Mouse (Mus musculus): ENCODE data around the gene Zdhhc7. TPM values are rescaled to one million over a fixed set of nuclear protein-coding genes. Genes with fewer than 3 reads are reported as not detected.
A peak's percentile ranks its signal among the peaks of the same experiment; 100 is the strongest.

The Zdhhc7 gene
- polyA plus RNA-seq, 1 experiment from 2014 or later: 28.3 TPM

GRCm38 (mm10) chr8:120083261-120083660 lies 18.0 kb downstream of the Zdhhc7 start:
- no peak for DNase-seq (ENCODE audit: extremely low spot score, low spot score)
- Histone ChIP-seq H3K27me3 (ENCODE audit: poor library complexity, severe bottlenecking) (no peaks in the 10 kb centered on the region), H3K36me3 (replicated peaks) (peaks cover 72% of the 10 kb centered on the region), H3K27ac (no peak overlapping the region), H3K4me3 (no peak overlapping the region), H3K4me1 (peaks cover under 1% of the 10 kb centered on the region; the same call in 1 of the 2 replicates), H3K9me3 (no peaks in the 10 kb centered on the region)
- 93% methylated on average over 8 of the region's 8 CpGs for WGBS

- 74% methylated on average over 5 of the region's 5 CpGs for WGBS
These were observed 21.9 kb downstream of the Zdhhc7 start for GRCm38 (mm10) chr8:120079361-120079760.

GRCm38 (mm10) chr8:120078080-120078479 lies 23.2 kb downstream of the Zdhhc7 start:
- Histone ChIP-seq H3K4me1 (peaks cover 15% of the 10 kb centered on the region), H3K4me3 (no peak overlapping the region), H3K9me3 (no peaks in the 10 kb centered on the region), H3K36me3 (replicated peaks) (peaks cover 25% of the 10 kb centered on the region), H3K27me3 (ENCODE audit: poor library complexity, severe bottlenecking) (peaks cover 7% of the 10 kb centered on the region), H3K27ac (no peak overlapping the region)
- peak; percentile 75 for DNase-seq (ENCODE audit: extremely low spot score, low spot score)
- WGBS: 18% methylated on average over 10 of the region's 10 CpGs

More at GRCm38 (mm10) chr8:120079361-120079760, 21.9 kb downstream of the Zdhhc7 start:
- Histone ChIP-seq H3K4me1 (peaks cover 15% of the 10 kb centered on the region), H3K4me3 (no peak overlapping the region), H3K36me3 (replicated peaks) (peaks cover 34% of the 10 kb centered on the region), H3K27ac (no peak overlapping the region), H3K9me3 (no peaks in the 10 kb centered on the region), H3K27me3 (ENCODE audit: poor library complexity, severe bottlenecking) (peaks cover 7% of the 10 kb centered on the region)
- no peak for DNase-seq (ENCODE audit: extremely low spot score, low spot score)

GRCm38 (mm10) chr8:120075347-120075746 lies 25.9 kb downstream of the Zdhhc7 start:
- 0 out of 2 replicates have a peak overlapping the region, but pooled peaks have one; percentile 41 for H3K27ac ChIP-seq

GRCm38 (mm10) chr8:120074516-120074915 lies 26.8 kb downstream of the Zdhhc7 start:
- Histone ChIP-seq H3K4me1 (peaks cover 24% of the 10 kb centered on the region), H3K4me3 (no peak overlapping the region), H3K27me3 (ENCODE audit: poor library complexity, severe bottlenecking) (peaks cover 10% of the 10 kb centered on the region), H3K9me3 (no peaks in the 10 kb centered on the region), H3K27ac (no peak overlapping the region), H3K36me3 (replicated peaks) (no peaks in the 10 kb centered on the region)
- 81% methylated on average over 6 of the region's 6 CpGs for WGBS
- no peak for DNase-seq (ENCODE audit: extremely low spot score, low spot score)

More at GRCm38 (mm10) chr8:120075347-120075746, 25.9 kb downstream of the Zdhhc7 start:
- Histone ChIP-seq H3K4me3 (no peak overlapping the region), H3K9me3 (no peaks in the 10 kb centered on the region), H3K27me3 (ENCODE audit: poor library complexity, severe bottlenecking) (peaks cover 10% of the 10 kb centered on the region), H3K36me3 (replicated peaks) (no peaks in the 10 kb centered on the region), H3K4me1 (peaks cover 24% of the 10 kb centered on the region)
- DNase-seq (ENCODE audit: extremely low spot score, low spot score): no peak
- 53% methylated on average over 6 of the region's 6 CpGs for WGBS

- DNase-seq (ENCODE audit: extremely low spot score, low spot score): no peak
- no peak overlapping the region for H3K27ac ChIP-seq
- H3K27me3 ChIP-seq (ENCODE audit: poor library complexity, severe bottlenecking): peaks cover 10% of the 10 kb centered on the region
- no peaks in the 10 kb centered on the region for H3K36me3 ChIP-seq (replicated peaks)
- no peaks in the 10 kb centered on the region for H3K9me3 ChIP-seq
- H3K4me1 ChIP-seq: peaks cover 27% of the 10 kb centered on the region
- no peak overlapping the region for H3K4me3 ChIP-seq
- WGBS: 87% methylated on average over 8 of the region's 8 CpGs
These were observed 28.5 kb downstream of the Zdhhc7 start for GRCm38 (mm10) chr8:120072827-120073226.

GRCm38 (mm10) chr8:120072259-120072658 lies 29.0 kb downstream of the Zdhhc7 start:
- Histone ChIP-seq H3K4me1 (peaks cover 27% of the 10 kb centered on the region), H3K27me3 (ENCODE audit: poor library complexity, severe bottlenecking) (peaks cover 10% of the 10 kb centered on the region), H3K27ac (no peak overlapping the region), H3K36me3 (replicated peaks) (no peaks in the 10 kb centered on the region), H3K9me3 (no peaks in the 10 kb centered on the region), H3K4me3 (no peak overlapping the region)
- whole genome bisulfite sequencing: 77% methylated on average over 9 of the region's 9 CpGs
- DNase-seq (ENCODE audit: extremely low spot score, low spot score): no peak

GRCm38 (mm10) chr8:120071684-120072083 lies 29.6 kb downstream of the Zdhhc7 start:
- no peaks in the 10 kb centered on the region for H3K9me3 ChIP-seq
- H3K36me3 ChIP-seq (replicated peaks): no peaks in the 10 kb centered on the region
- peaks cover 10% of the 10 kb centered on the region for H3K27me3 ChIP-seq (ENCODE audit: poor library complexity, severe bottlenecking)
- H3K4me3 ChIP-seq: no peak overlapping the region
- H3K27ac ChIP-seq: no peak overlapping the region
- peak; percentile 81 for DNase-seq (ENCODE audit: extremely low spot score, low spot score)
- WGBS: 27% methylated on average over 4 of the region's 4 CpGs
- H3K4me1 ChIP-seq: peaks cover 27% of the 10 kb centered on the region

GRCm38 (mm10) chr8:120067936-120068668 lies 33.2 kb downstream of the Zdhhc7 start:
- Histone ChIP-seq H3K27me3 (ENCODE audit: poor library complexity, severe bottlenecking) (0 out of 2 replicates have a peak, but pooled peaks cover 3% of the 10 kb centered on the region), H3K9me3 (no peaks in the 10 kb centered on the region), H3K27ac (no peak overlapping the region), H3K4me3 (no peak overlapping the region), H3K36me3 (replicated peaks) (no peaks in the 10 kb centered on the region), H3K4me1 (peaks cover 14% of the 10 kb centered on the region)
- DNase-seq (ENCODE audit: extremely low spot score, low spot score): no peak
- 67% methylated on average over 19 of the region's 19 CpGs for WGBS

GRCm38 (mm10) chr8:120066226-120066625 lies 35.1 kb downstream of the Zdhhc7 start:
- Histone ChIP-seq H3K9me3 (no peaks in the 10 kb centered on the region), H3K4me1 (peaks cover 8% of the 10 kb centered on the region), H3K27ac (no peak overlapping the region), H3K4me3 (no peak overlapping the region), H3K36me3 (replicated peaks) (no peaks in the 10 kb centered on the region), H3K27me3 (ENCODE audit: poor library complexity, severe bottlenecking) (no peaks in the 10 kb centered on the region)
- 92% methylated on average over 4 of the region's 4 CpGs for WGBS
- DNase-seq (ENCODE audit: extremely low spot score, low spot score): no peak

GRCm38 (mm10) chr8:120065611-120066010 lies 35.7 kb downstream of the Zdhhc7 start:
- 0 out of 2 replicates have a peak, but pooled peaks cover 1% of the 10 kb centered on the region for H3K9me3 ChIP-seq
- WGBS: 90% methylated on average over 8 of the region's 8 CpGs
- H3K27ac ChIP-seq: no peak overlapping the region
- H3K36me3 ChIP-seq (replicated peaks): no peaks in the 10 kb centered on the region
- no peak for DNase-seq (ENCODE audit: extremely low spot score, low spot score)
- H3K27me3 ChIP-seq (ENCODE audit: poor library complexity, severe bottlenecking): no peaks in the 10 kb centered on the region
- peaks cover 8% of the 10 kb centered on the region for H3K4me1 ChIP-seq
- no peak overlapping the region for H3K4me3 ChIP-seq

- DNase-seq (ENCODE audit: extremely low spot score, low spot score): no peak
- Histone ChIP-seq H3K36me3 (replicated peaks) (no peaks in the 10 kb centered on the region), H3K9me3 (0 out of 2 replicates have a peak, but pooled peaks cover 3% of the 10 kb centered on the region), H3K4me3 (no peak overlapping the region), H3K4me1 (peaks cover 8% of the 10 kb centered on the region), H3K27me3 (ENCODE audit: poor library complexity, severe bottlenecking) (no peaks in the 10 kb centered on the region), H3K27ac (no peak overlapping the region)
- WGBS: 83% methylated on average over 3 of the region's 3 CpGs
These were observed 38.0 kb downstream of the Zdhhc7 start for GRCm38 (mm10) chr8:120063326-120063725.

- H3K27ac ChIP-seq: 0 out of 2 replicates have a peak overlapping the region, but pooled peaks have one; percentile 15
- DNase-seq (ENCODE audit: extremely low spot score, low spot score): no peak
- peaks cover 2% of the 10 kb centered on the region; the same call in 1 of the 2 replicates for H3K4me1 ChIP-seq
- 88% methylated on average over 14 of the region's 14 CpGs for WGBS
- H3K36me3 ChIP-seq (replicated peaks): no peaks in the 10 kb centered on the region
- H3K4me3 ChIP-seq: no peak overlapping the region
- no peaks in the 10 kb centered on the region for H3K27me3 ChIP-seq (ENCODE audit: poor library complexity, severe bottlenecking)
- H3K9me3 ChIP-seq: 0 out of 2 replicates have a peak, but pooled peaks cover 3% of the 10 kb centered on the region
These were observed 38.5 kb downstream of the Zdhhc7 start for GRCm38 (mm10) chr8:120062742-120063141.
